ENCODE assay signal across 9 mouse cellular contexts in the genomic region with DNA sequence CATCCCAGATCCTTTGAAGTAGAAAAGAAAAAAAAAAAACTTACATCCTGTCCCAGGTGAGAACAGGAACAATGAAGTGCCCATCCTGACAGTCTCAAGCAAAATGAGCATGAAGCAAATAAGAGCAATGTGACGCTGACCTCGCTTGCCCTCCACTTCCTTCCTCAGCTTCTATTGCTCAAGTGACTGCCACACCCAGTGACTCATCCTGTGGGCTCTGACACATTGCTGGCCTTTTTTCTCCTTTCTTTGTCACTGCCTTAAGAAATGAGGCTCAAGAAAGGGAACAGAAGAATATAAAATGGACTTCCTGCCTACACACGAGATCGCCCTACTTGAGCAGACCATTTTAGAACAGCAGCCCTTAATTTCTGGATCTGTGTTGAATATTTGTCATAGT. TPM values are rescaled to one million over a fixed set of nuclear protein-coding genes. Genes with fewer than 3 reads are reported as not detected.
DNase-seq lines count a peak whose midpoint lies in the region; TF ChIP-seq lines count a peak whose summit lies in the region.
"Had no signal": no experiment of that assay in that cellular context is flagged by ENCODE, and none has a peak within 500 bp of the region (broad histone marks: within the 10 kb centered on the region; RNA-seq: fewer than 3 reads in every experiment).

No protein-coding gene starts in this region.

- intact Hi-C loops in left cerebral cortex, adult 2 months (cut with DNase I): no loop called here

- no peaks in the 10 kb centered on the region for H3K36me3 ChIP-seq in limb, embryonic 10.5 days
- H3K36me3 ChIP-seq: limb, embryonic 15.5 days had no signal

- H3K9me3 ChIP-seq in limb, embryonic 10.5 days (replicated peaks): no peaks in the 10 kb centered on the region
- H3K9me3 ChIP-seq: limb, embryonic 15.5 days had no signal

- DNase-seq in 416B (ENCODE audit: low read depth): peak; percentile 96
- peak; percentile 46 for DNase-seq in Muller cell, postnatal 12 days (ENCODE audit: inconsistent ontology term)
- peak; percentile 68 for DNase-seq in gastrocnemius, postnatal 25 days
- DNase-seq in lung, adult 18-20 months: peak; percentile 71 to 72
- no peak for DNase-seq in cerebellum, adult 11-12 months
- no peak for DNase-seq in limb, embryonic 10.5 days (ENCODE audit: low spot score)
- no peak for DNase-seq in thymus, postnatal 36 days
- no peak for DNase-seq in left cerebral cortex, adult 2 months (ENCODE audit: extremely low spot score in 1 of 2, low spot score in 2 of 2)

- H3K4me3 ChIP-seq in limb, embryonic 10.5 days: no peak overlapping the region
- no peak overlapping the region for H3K4me3 ChIP-seq in left cerebral cortex, adult 2 months
- H3K4me3 ChIP-seq: limb, embryonic 15.5 days had no signal

- no peaks in the 10 kb centered on the region for H3K27me3 ChIP-seq in limb, embryonic 10.5 days (ENCODE audit: low read depth, poor library complexity, severe bottlenecking)
- H3K27me3 ChIP-seq: limb, embryonic 15.5 days had no signal

- no peak overlapping the region for H3K27ac ChIP-seq in limb, embryonic 10.5 days
- H3K27ac ChIP-seq in left cerebral cortex, adult 2 months: no peak overlapping the region
- H3K27ac ChIP-seq: limb, embryonic 15.5 days had no signal

- no peak for TF ChIP-seq CTCF in left cerebral cortex, adult 2 months (IDR thresholded peaks at IDR 0.05)

- WGBS in limb, embryonic 10.5 days: 87% methylated on average over 4 of the region's 4 CpGs

- H3K4me1 ChIP-seq in limb, embryonic 10.5 days: no peaks in the 10 kb centered on the region

RNA-seq across cellular contexts. Expression of a gene that starts 42.9 kb away (rescaled TPM):
- total RNA-seq in gastrocnemius, postnatal 25 days (2021): 1 to 10 TPM; 8.0 to 8.4 TPM
- 2.2 and 3.7 TPM in 2 replicates for polyA plus RNA-seq in limb, embryonic 10.5 days (2016; fragmentation: Nextera tagmentation; extraction: Ambion mirVana)
- 10 to 100 TPM; 41.9 to 42.1 TPM for total RNA-seq in left cerebral cortex, adult 2 months (2021)

Comparison
In these comparisons a context has a peak if more than half of its experiments do, and no peak if none do; other contexts are left out.
1. DNase-seq: peak in 416B (single experiment), Muller cell, postnatal 12 days (single experiment), gastrocnemius, postnatal 25 days (single experiment) and lung, adult 18-20 months (2 of 2); none in cerebellum, adult 11-12 months (single experiment), limb, embryonic 10.5 days (single experiment), thymus, postnatal 36 days (0 of 2) and left cerebral cortex, adult 2 months (0 of 2).
2. RNA of a gene that starts 42.9 kb away (total RNA-seq): 41.9 to 42.1 TPM in left cerebral cortex, adult 2 months; 8.0 to 8.4 TPM in gastrocnemius, postnatal 25 days; every median in the first group is over 4 times any median in the second.